15 mouse cellular contexts compared by ENCODE assay signal in genomic region chr11:118215928-118216458, GRCm38 (mm10). TPM values are rescaled to one million over a fixed set of nuclear protein-coding genes. Genes with fewer than 3 reads are reported as not detected.
A peak's percentile ranks its signal among the peaks of the same experiment; 100 is the strongest.
DNase-seq lines count a peak whose midpoint lies in the region; ATAC-seq and TF ChIP-seq lines count a peak whose summit lies in the region.
"Had no signal": no experiment of that assay in that cellular context is flagged by ENCODE, and none has a peak within 500 bp of the region (broad histone marks: within the 10 kb centered on the region; RNA-seq: fewer than 3 reads in every experiment).

No protein-coding gene starts in this region.

- no peaks in the 10 kb centered on the region for H3K27me3 ChIP-seq in limb, embryonic 15.5 days
- H3K27me3 ChIP-seq in limb, embryonic 10.5 days (ENCODE audit: low read depth, poor library complexity, severe bottlenecking): no peaks in the 10 kb centered on the region
- H3K27me3 ChIP-seq in embryonic facial prominence, embryonic 14.5 days (replicated peaks; ENCODE audit: control insufficient read depth, insufficient read depth, low read length): no peaks in the 10 kb centered on the region
- H3K27me3 ChIP-seq in stomach, embryonic 14.5 days (ENCODE audit: control insufficient read depth, insufficient read depth, low read length): no peaks in the 10 kb centered on the region
- H3K27me3 ChIP-seq: hindbrain, embryonic 15.5 days; liver, embryonic 15.5 days had no signal

- no peak for DNase-seq in gastrocnemius, adult 2 months
- DNase-seq in gastrocnemius, postnatal 36 days: no peak
- no peak for DNase-seq in limb, embryonic 10.5 days (ENCODE audit: low spot score)
- no peak for DNase-seq in embryonic facial prominence, embryonic 14.5 days (ENCODE audit: low spot score)
- DNase-seq in c-Kit-positive CD71-positive TER-119-positive erythroid progenitor cells, embryonic 14.5 days (ENCODE audit: low spot score): no peak
- no peak for DNase-seq in frontal cortex, adult 2 months (ENCODE audit: extremely low spot score in 1 of 2, low spot score in 1 of 2)
- DNase-seq: adrenal gland, adult 8-10 months; embryo, embryonic 11 days; gastrocnemius, postnatal 14 days; kidney, postnatal 14 days; right cerebral cortex, postnatal 4 days had no signal

- H3K4me1 ChIP-seq in limb, embryonic 15.5 days: peaks cover 37% of the 10 kb centered on the region
- H3K4me1 ChIP-seq in limb, embryonic 10.5 days: peaks cover 30% of the 10 kb centered on the region
- H3K4me1 ChIP-seq in embryonic facial prominence, embryonic 14.5 days (ENCODE audit: control insufficient read depth, insufficient read depth, low read length): peaks cover 14% of the 10 kb centered on the region
- H3K4me1 ChIP-seq in stomach, embryonic 14.5 days (ENCODE audit: control insufficient read depth, insufficient read depth, low read length): peaks cover 21% of the 10 kb centered on the region

- no peaks in the 10 kb centered on the region for H3K36me3 ChIP-seq in limb, embryonic 15.5 days
- no peaks in the 10 kb centered on the region for H3K36me3 ChIP-seq in limb, embryonic 10.5 days
- H3K36me3 ChIP-seq in embryonic facial prominence, embryonic 14.5 days (ENCODE audit: control insufficient read depth, insufficient read depth, low read length): no peaks in the 10 kb centered on the region
- H3K36me3 ChIP-seq in stomach, embryonic 14.5 days (ENCODE audit: control insufficient read depth, insufficient read depth, low read length): no peaks in the 10 kb centered on the region
- H3K36me3 ChIP-seq: hindbrain, embryonic 15.5 days; liver, embryonic 15.5 days had no signal

- WGBS in limb, embryonic 15.5 days: 56% methylated on average over 5 of the region's 5 CpGs
- 84% methylated on average over 5 of the region's 5 CpGs for WGBS in limb, embryonic 10.5 days
- WGBS in embryonic facial prominence, embryonic 14.5 days: 48% methylated on average over 5 of the region's 5 CpGs
- WGBS in stomach, embryonic 14.5 days: 46% methylated on average over 5 of the region's 5 CpGs

- peak overlapping the region; percentile 85 for H3K27ac ChIP-seq in gastrocnemius, adult 2 months
- peak overlapping the region; percentile 18; the same call in 1 of the 2 replicates for H3K27ac ChIP-seq in limb, embryonic 15.5 days
- no peak overlapping the region for H3K27ac ChIP-seq in limb, embryonic 10.5 days
- H3K27ac ChIP-seq in embryonic facial prominence, embryonic 14.5 days (replicated peaks; ENCODE audit: low read depth, low read length): 0 out of 2 replicates have a peak overlapping the region, but pooled peaks have one; percentile 8
- 0 out of 2 replicates have a peak overlapping the region, but pooled peaks have one; percentile 36 for H3K27ac ChIP-seq in stomach, embryonic 14.5 days (ENCODE audit: low read length)
- H3K27ac ChIP-seq: hindbrain, embryonic 15.5 days; liver, embryonic 15.5 days had no signal

- H3K9me3 ChIP-seq in limb, embryonic 15.5 days: no peaks in the 10 kb centered on the region
- H3K9me3 ChIP-seq in limb, embryonic 10.5 days (replicated peaks): no peaks in the 10 kb centered on the region
- no peaks in the 10 kb centered on the region for H3K9me3 ChIP-seq in embryonic facial prominence, embryonic 14.5 days (ENCODE audit: control insufficient read depth, low read length)
- no peaks in the 10 kb centered on the region for H3K9me3 ChIP-seq in stomach, embryonic 14.5 days (ENCODE audit: control insufficient read depth, low read depth, low read length)
- H3K9me3 ChIP-seq: hindbrain, embryonic 15.5 days; liver, embryonic 15.5 days had no signal

- no peak for TF ChIP-seq CTCF in gastrocnemius, adult 2 months (IDR thresholded peaks at IDR 0.05)

- no peak overlapping the region for H3K9ac ChIP-seq in limb, embryonic 15.5 days
- H3K9ac ChIP-seq in embryonic facial prominence, embryonic 14.5 days (ENCODE audit: low read depth, low read length): no peak overlapping the region
- no peak overlapping the region for H3K9ac ChIP-seq in stomach, embryonic 14.5 days (replicated peaks; ENCODE audit: low read depth, low read length)
- H3K9ac ChIP-seq: hindbrain, embryonic 15.5 days; liver, embryonic 15.5 days had no signal

- H3K4me3 ChIP-seq in gastrocnemius, adult 2 months: no peak overlapping the region
- H3K4me3 ChIP-seq in limb, embryonic 15.5 days: no peak overlapping the region
- H3K4me3 ChIP-seq in limb, embryonic 10.5 days: no peak overlapping the region
- H3K4me3 ChIP-seq in embryonic facial prominence, embryonic 14.5 days (ENCODE audit: low read depth, low read length): no peak overlapping the region
- H3K4me3 ChIP-seq in stomach, embryonic 14.5 days (ENCODE audit: low read depth, low read length): no peak overlapping the region
- H3K4me3 ChIP-seq: hindbrain, embryonic 15.5 days; liver, embryonic 15.5 days had no signal

- intact Hi-C loops in gastrocnemius, adult 2 months (cut with DNase I): loop anchor here (1.0 to 2.0 kb wide), 2 partner anchors 23 to 113 kb away; no protein-coding TSS in a partner anchor
- intact Hi-C loops in gastrocnemius, postnatal 36 days (cut with DNase I): loop anchor here (5.0 kb wide), 2 partner anchors 34 to 344 kb away; partner anchors contain the start of gene Tha1

- no peak overlapping the region for H3K4me2 ChIP-seq in limb, embryonic 15.5 days
- no peak overlapping the region for H3K4me2 ChIP-seq in embryonic facial prominence, embryonic 14.5 days (ENCODE audit: low read depth, low read length)
- no peak overlapping the region for H3K4me2 ChIP-seq in stomach, embryonic 14.5 days (replicated peaks; ENCODE audit: low read depth, low read length)
- H3K4me2 ChIP-seq: hindbrain, embryonic 15.5 days; liver, embryonic 15.5 days had no signal

- no peak for ATAC-seq in limb, embryonic 15.5 days (ENCODE audit: insufficient number of reproducible peaks, low FRiP score, low TSS enrichment, low read depth)
- ATAC-seq in embryonic facial prominence, embryonic 14.5 days (ENCODE audit: low read depth): no peak
- no peak for ATAC-seq in stomach, embryonic 14.5 days (ENCODE audit: insufficient number of reproducible peaks, insufficient read depth, low FRiP score, low read depth)

RNA-seq across cellular contexts. Expression of gene Cyth1, which starts 32.4 kb away (rescaled TPM):
- 10 to 100 TPM; 28.6 to 49.6 TPM for total RNA-seq in gastrocnemius, adult 2 months (2021)
- total RNA-seq in gastrocnemius, postnatal 36 days (2021): 10 to 100 TPM; 33.5 to 34.7 TPM
- polyA plus RNA-seq in limb, embryonic 15.5 days (2015; fragmentation: Nextera tagmentation; extraction: Ambion mirVana): 16.1 and 16.2 TPM in 2 replicates
- polyA plus RNA-seq in limb, embryonic 10.5 days (2016; fragmentation: Nextera tagmentation; extraction: Ambion mirVana): 17.9 and 22.6 TPM in 2 replicates
- 11.4 and 12.5 TPM in 2 replicates for polyA plus RNA-seq in embryonic facial prominence, embryonic 14.5 days (2014; fragmentation: Nextera tagmentation; extraction: Ambion mirVana)
- polyA plus RNA-seq in stomach, embryonic 14.5 days (2014; fragmentation: Nextera tagmentation; extraction: Ambion mirVana): 10.6 and 10.8 TPM in 2 replicates
- 70.4 and 90.1 TPM in 2 replicates for polyA plus RNA-seq in frontal cortex, adult 2 months (2012; rRNA removed)
